Mouse (Mus musculus) C3H10T1/2 (cell line): ENCODE measurements around the gene A530032D15Rik. TPM values are rescaled to one million over a fixed set of nuclear protein-coding genes. Genes with fewer than 3 reads are reported as not detected.

Source experiments
- polyA plus RNA-seq, 2 experiments: library from polyadenylated mRNA; unstranded; fragments of >200 nt; fragmentation: generic; extraction: Trizol; gene quantifications; one replicate each; pipeline ENCODE4 v1.2.1; 2012; ENCODE audit warnings: missing spikeins in 2 of 2

A530032D15Rik gene
- under 1 TPM in 1 of 2 experiments, not detected in 1; 0.22 TPM for polyA plus RNA-seq

GRCm38 (mm10) chr1:85109753-85110152, at the start of gene A530032D15Rik:
A530032D15Rik (minus strand) TSS chr1:85109853.

DNA sequence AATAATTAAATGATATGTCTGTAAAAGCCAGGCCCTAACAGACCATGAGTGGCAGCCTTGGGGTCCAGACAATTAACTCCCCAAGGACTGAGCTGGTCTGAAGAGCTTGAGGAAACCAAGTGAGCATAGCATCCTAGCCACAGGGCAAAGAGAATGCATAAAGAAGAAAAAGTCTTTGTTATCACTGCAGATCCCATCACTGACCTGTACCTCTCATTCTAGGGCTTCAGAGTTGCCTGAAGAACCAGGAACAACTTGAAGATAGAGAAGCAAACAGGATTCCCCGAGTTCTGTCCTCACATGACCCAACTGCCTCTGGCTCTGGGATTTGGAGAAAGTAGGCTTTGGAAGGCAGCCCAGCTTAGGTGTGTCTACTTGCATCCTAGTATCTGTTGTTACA, 9.8 kb downstream of the A530032D15Rik start, which contains the start of gene Gm10553:
Gm10553 (plus strand) TSS at position 301 of the 400 bp plus-strand sequence.

Other genes starting within 250 kb of the A530032D15Rik start
- gene Slc16a14, start 174.7 kb downstream of the A530032D15Rik start, polyA plus RNA-seq, result under 1 TPM in 1 of 2 experiments, not detected in 1; 0.07 TPM
- under 1 TPM in 1 of 2 experiments, not detected in 1; 0.21 TPM for gene Gm10553, start 9.7 kb downstream of the A530032D15Rik start, polyA plus RNA-seq
- gene C130026I21Rik, start 160.7 kb upstream of the A530032D15Rik start, polyA plus RNA-seq, result under 1 TPM; 0.02 to 0.35 TPM